Mouse (Mus musculus) heart, embryonic 14.5 days (tissue): Measurements from ENCODE around the gene Gm20521. TPM values are rescaled to one million over a fixed set of nuclear protein-coding genes. Genes with fewer than 3 reads are reported as not detected.

ENCODE experiments used
- ATAC-seq: fragments of 200-750 bp; cut with Nextera tagmentation; 2 replicates; pipeline ENCODE4 v1.8.0; 2017; ENCODE audit warnings: low read depth, moderate TSS enrichment; ENCODE audit not compliant: insufficient number of reproducible peaks, insufficient read depth, low FRiP score
- H3K27ac ChIP-seq, 2 experiments: fragments of 200-500 bp in 1 of 2; fragments of 300-500 bp in 1 of 2; sonication (generic) in 1 of 2; replicated peaks in 1 of 2; 2 replicates each; pipeline ENCODE4 v1.5.1; 2012 to 2014; ENCODE audit warnings: low read depth in 2 of 2, low read length in 2 of 2, control low read depth in 1 of 2, mild to moderate bottlenecking in 1 of 2, mixed read lengths in 1 of 2; ENCODE audit not compliant: control insufficient read depth in 1 of 2, insufficient read depth in 1 of 2
- H3K27me3 ChIP-seq: fragments of 300-500 bp; sonication (generic); 2 replicates; pipeline ENCODE4 v1.6.1; 2014; ENCODE audit warnings: mild to moderate bottlenecking, low read length, control low read depth; ENCODE audit not compliant: control insufficient read depth, insufficient read depth
- H3K36me3 ChIP-seq: fragments of 300-500 bp; sonication (generic); 2 replicates; pipeline ENCODE4 v1.6.1; 2014; ENCODE audit warnings: mild to moderate bottlenecking, control low read depth, low read length, mixed read lengths; ENCODE audit not compliant: control insufficient read depth, insufficient read depth
- H3K4me1 ChIP-seq, 2 experiments: fragments of 200-500 bp in 1 of 2; fragments of 300-500 bp in 1 of 2; sonication (generic) in 1 of 2; 2 replicates each; pipeline ENCODE4 v1.6.1; 2012 to 2014; ENCODE audit warnings: low read length in 2 of 2, control low read depth in 1 of 2, mixed read lengths in 1 of 2; ENCODE audit not compliant: control insufficient read depth in 2 of 2, insufficient read depth in 2 of 2
- H3K4me2 ChIP-seq: fragments of 300-500 bp; sonication (generic); 2 replicates; pipeline ENCODE4 v1.6.1; 2014; ENCODE audit warnings: mild to moderate bottlenecking, low read length
- H3K4me3 ChIP-seq, 2 experiments: fragments of 200-500 bp in 1 of 2; fragments of 300-500 bp in 1 of 2; sonication (generic) in 1 of 2; 2 replicates each; pipeline ENCODE4 v1.5.1; 2012 to 2014; ENCODE audit warnings: low read length in 2 of 2, mild to moderate bottlenecking in 2 of 2, control low read depth in 1 of 2, low read depth in 1 of 2, moderate library complexity in 1 of 2; ENCODE audit not compliant: control insufficient read depth in 1 of 2, insufficient read depth in 1 of 2
- H3K9ac ChIP-seq: fragments of 300-500 bp; sonication (generic); 2 replicates; pipeline ENCODE4 v1.6.1; 2014; ENCODE audit warnings: mild to moderate bottlenecking, low read length
- H3K9me3 ChIP-seq: fragments of 300-500 bp; sonication (generic); 2 replicates; pipeline ENCODE4 v1.6.1; 2016; ENCODE audit warnings: low read length, control low read depth; ENCODE audit not compliant: control insufficient read depth
- WGBS: fragments of 180-500 bp; shearing (Covaris S2); extraction: QIAGEN DNeasy Blood & Tissue Kit; methylation state at CpG from one replicate; pipeline ENCODE4 v1.1.7; 2014; 5-methylcytosine and 5-hydroxymethylcytosine counted together
- polyA plus RNA-seq: library from polyadenylated mRNA; unstranded; fragments of >200 nt; fragmentation: Nextera tagmentation; extraction: Ambion mirVana; gene quantifications from 2 replicates; pipeline ENCODE4 v1.2.1, GENCODE M21; 2014

The Gm20521 gene
- not detected in 2 replicates for polyA plus RNA-seq

- Histone ChIP-seq H3K4me1 (peaks cover 6 to 19% of the 10 kb centered on the region in 2 experiments), H3K9me3 (no peaks in the 10 kb centered on the region), H3K36me3 (peaks cover 27% of the 10 kb centered on the region), H3K9ac (peak within 1 kb of the TSS; percentile 80), H3K27me3 (no peaks in the 10 kb centered on the region), H3K27ac (peak within 1 kb of the TSS; percentile 93 to 99), H3K4me2 (peak within 1 kb of the TSS; percentile 76), H3K4me3 (peak within 1 kb of the TSS; percentile 63 to 73)
- peak; percentile 87 for ATAC-seq
- 1% methylated on average over 27 of the region's 27 CpGs for WGBS
These were observed at the start of gene Gm20521, which contains the start of gene Bcl2l2 for GRCm38 (mm10) chr14:54883154-54884021. Gm20521 (plus strand) TSS chr14:54883441. Bcl2l2 (plus strand) TSS chr14:54883377.

- no peak overlapping the region for H3K27ac ChIP-seq
- H3K9me3 ChIP-seq: no peaks in the 10 kb centered on the region
- 0 out of 2 replicates have a peak, but pooled peaks cover 7% of the 10 kb centered on the region for H3K27me3 ChIP-seq
- no peak for ATAC-seq
- no peaks in the 10 kb centered on the region for H3K36me3 ChIP-seq
- 3% methylated on average over 4 of the region's 4 CpGs for WGBS
- H3K4me2 ChIP-seq: no peak overlapping the region
- H3K9ac ChIP-seq: 0 out of 2 replicates have a peak overlapping the region, but pooled peaks have one; percentile 14
- no peak overlapping the region for H3K4me3 ChIP-seq
- no peaks in the 10 kb centered on the region for H3K4me1 ChIP-seq
These were observed 39.8 kb upstream of the Gm20521 start for GRCm38 (mm10) chr14:54843461-54843860.

GRCm38 (mm10) chr14:54855726-54856125, 27.5 kb upstream of the Gm20521 start:
- 92% methylated on average over 3 of the region's 3 CpGs for WGBS
- Histone ChIP-seq H3K27ac (no peak overlapping the region), H3K36me3 (peaks cover 32% of the 10 kb centered on the region), H3K27me3 (no peaks in the 10 kb centered on the region), H3K4me1 (no peaks in the 10 kb centered on the region), H3K9ac (no peak overlapping the region), H3K9me3 (no peaks in the 10 kb centered on the region), H3K4me3 (no peak overlapping the region), H3K4me2 (no peak overlapping the region)
- ATAC-seq: no peak

DNA sequence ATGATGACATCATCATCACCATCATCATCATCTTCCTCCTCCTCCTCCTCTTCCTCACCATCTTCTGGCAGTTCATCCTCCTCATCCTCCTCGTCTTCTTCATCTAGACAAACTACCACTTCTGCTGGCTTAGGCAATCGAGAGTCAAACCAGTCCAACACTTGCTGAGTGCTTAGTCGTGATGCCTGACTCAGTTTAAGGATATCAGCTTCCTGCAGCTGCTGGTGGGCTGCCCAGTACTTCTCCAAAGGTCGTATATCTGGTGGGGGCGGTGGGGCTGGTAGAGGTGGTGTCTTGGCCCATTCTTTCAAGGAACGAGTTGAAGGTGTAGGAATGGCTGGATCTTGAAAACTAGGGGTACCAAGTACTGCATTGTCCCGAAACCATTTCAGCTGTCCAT, 26.5 kb upstream of the Gm20521 start:
- Histone ChIP-seq H3K9me3 (no peaks in the 10 kb centered on the region), H3K4me2 (no peak overlapping the region), H3K36me3 (peaks cover 32% of the 10 kb centered on the region), H3K4me3 (no peak overlapping the region), H3K9ac (no peak overlapping the region), H3K27ac (no peak overlapping the region), H3K27me3 (no peaks in the 10 kb centered on the region), H3K4me1 (no peaks in the 10 kb centered on the region)
- WGBS: 76% methylated on average over 7 of the region's 7 CpGs
- no peak for ATAC-seq

GRCm38 (mm10) chr14:54857891-54858290, 25.4 kb upstream of the Gm20521 start:
- no peak for ATAC-seq
- H3K9ac ChIP-seq: no peak overlapping the region
- H3K4me2 ChIP-seq: no peak overlapping the region
- H3K36me3 ChIP-seq: peaks cover 32% of the 10 kb centered on the region
- WGBS: 85% methylated on average over 9 of the region's 9 CpGs
- no peak overlapping the region for H3K4me3 ChIP-seq
- H3K9me3 ChIP-seq: no peaks in the 10 kb centered on the region
- no peak overlapping the region for H3K27ac ChIP-seq
- no peaks in the 10 kb centered on the region for H3K27me3 ChIP-seq
- H3K4me1 ChIP-seq: no peaks in the 10 kb centered on the region

GRCm38 (mm10) chr14:54860511-54860910, 22.7 kb upstream of the Gm20521 start:
- H3K4me1 ChIP-seq: peaks cover 2 to 5% of the 10 kb centered on the region in 2 experiments; a peak in 2 of 4 replicates
- 45% methylated on average over 2 of the region's 2 CpGs for WGBS
- no peaks in the 10 kb centered on the region for H3K9me3 ChIP-seq
- no peaks in the 10 kb centered on the region for H3K27me3 ChIP-seq
- no peak overlapping the region for H3K9ac ChIP-seq
- H3K4me3 ChIP-seq: no peak overlapping the region
- peaks cover 24% of the 10 kb centered on the region for H3K36me3 ChIP-seq
- ATAC-seq: no peak
- H3K4me2 ChIP-seq: no peak overlapping the region
- no peak overlapping the region for H3K27ac ChIP-seq

- under 1% methylated on average over 56 of the region's 56 CpGs for WGBS
- Histone ChIP-seq H3K4me2 (peak overlapping the region; percentile 78), H3K4me1 (peaks cover 2 to 5% of the 10 kb centered on the region in 2 experiments; a peak in 2 of 4 replicates), H3K4me3 (peak overlapping the region; percentile 92 to 97), H3K9ac (peak overlapping the region; percentile 95), H3K9me3 (no peaks in the 10 kb centered on the region), H3K27ac (peak overlapping the region; percentile 62 to 64), H3K27me3 (no peaks in the 10 kb centered on the region), H3K36me3 (no peaks in the 10 kb centered on the region)
- peak; percentile 99 for ATAC-seq
These were observed 19.5 kb upstream of the Gm20521 start for GRCm38 (mm10) chr14:54863501-54864312.
